Mouse (Mus musculus) midbrain, embryonic 11.5 days (tissue): ENCODE measurements at regions not wholly inside any gene's neighbourhood (a gene's known extent, or its start where the extent isn't known, plus 50 kb on each side); places are given as distances from the start of the nearest gene placed in this dataset.
A peak's percentile ranks its signal among the peaks of the same experiment; 100 is the strongest.

Experiments
- ATAC-seq: fragments of 200-750 bp; cut with Nextera tagmentation; 2 replicates; pipeline ENCODE4 v1.8.0; 2017; ENCODE audit warnings: moderate TSS enrichment, moderate library complexity; ENCODE audit not compliant: low FRiP score
- DNase-seq: peaks from one replicate; pipeline ENCODE4 v3.0.0; 2015; ENCODE audit warnings: low spot score; ENCODE audit errors: missing footprints
- H3K27ac ChIP-seq: fragments of 300-500 bp; sonication (generic); 2 replicates; pipeline ENCODE4 v1.5.1; 2014; ENCODE audit warnings: low read depth, low read length
- H3K27me3 ChIP-seq: fragments of 300-500 bp; sonication (generic); 2 replicates; pipeline ENCODE4 v1.6.1; 2014; ENCODE audit warnings: mild to moderate bottlenecking, low read length, moderate library complexity, mixed read lengths; ENCODE audit not compliant: control insufficient read depth, insufficient read depth
- H3K36me3 ChIP-seq: fragments of 300-500 bp; sonication (generic); 2 replicates; pipeline ENCODE4 v1.6.1; 2014; ENCODE audit warnings: mild to moderate bottlenecking, low read length, moderate library complexity, mixed read lengths; ENCODE audit not compliant: control insufficient read depth, insufficient read depth
- H3K4me1 ChIP-seq: fragments of 300-500 bp; sonication (generic); 2 replicates; pipeline ENCODE4 v1.6.1; 2014; ENCODE audit warnings: low read length; ENCODE audit not compliant: control insufficient read depth, insufficient read depth
- H3K4me2 ChIP-seq: fragments of 300-500 bp; sonication (generic); 2 replicates; pipeline ENCODE4 v1.6.1; 2014; ENCODE audit warnings: mild to moderate bottlenecking, moderate library complexity
- H3K4me3 ChIP-seq: fragments of 300-500 bp; sonication (generic); 2 replicates; pipeline ENCODE4 v1.5.1; 2014; ENCODE audit warnings: low read depth, low read length
- H3K9ac ChIP-seq: fragments of 300-500 bp; sonication (generic); 2 replicates; pipeline ENCODE4 v1.6.1; 2014; ENCODE audit warnings: low read length
- H3K9me3 ChIP-seq: fragments of 300-500 bp; sonication (generic); 2 replicates; pipeline ENCODE4 v1.6.1; 2016; ENCODE audit warnings: low read length; ENCODE audit not compliant: control insufficient read depth
- WGBS: fragments of 180-500 bp; shearing (Covaris S2); extraction: QIAGEN DNeasy Blood & Tissue Kit; methylation state at CpG from one replicate; pipeline ENCODE4 v1.1.7; 2014; 5-methylcytosine and 5-hydroxymethylcytosine counted together

- H3K9ac ChIP-seq = no peak overlapping the region
- no peak for ATAC-seq
Measured at GRCm38 (mm10) chr9:100387171-100387685, 99.4 kb downstream of the Il20rb start.

GRCm38 (mm10) chr9:100382492-100382891 is 104.1 kb downstream of the Il20rb start:
- WGBS = 59% methylated on average over 5 of the region's 5 CpGs
- peaks cover 1% of the 10 kb centered on the region; the same call in 1 of the 2 replicates for H3K27me3 ChIP-seq

More at GRCm38 (mm10) chr9:100387171-100387685, 99.4 kb downstream of the Il20rb start:
- H3K27ac ChIP-seq = no peak overlapping the region
- no peak for DNase-seq
- H3K4me2 ChIP-seq = no peak overlapping the region
- H3K27me3 ChIP-seq = no peaks in the 10 kb centered on the region
- 41% methylated on average over 13 of the region's 13 CpGs for WGBS
- no peaks in the 10 kb centered on the region for H3K36me3 ChIP-seq
- no peaks in the 10 kb centered on the region for H3K4me1 ChIP-seq
- H3K9me3 ChIP-seq = no peaks in the 10 kb centered on the region
- no peak overlapping the region for H3K4me3 ChIP-seq

GRCm38 (mm10) chr9:100369921-100370320 is 116.7 kb downstream of the Il20rb start:
- Histone ChIP-seq H3K9ac (no peak overlapping the region), H3K4me2 (no peak overlapping the region), H3K27me3 (no peaks in the 10 kb centered on the region), H3K27ac (no peak overlapping the region), H3K9me3 (no peaks in the 10 kb centered on the region), H3K36me3 (no peaks in the 10 kb centered on the region), H3K4me1 (no peaks in the 10 kb centered on the region), H3K4me3 (no peak overlapping the region)
- WGBS = 92% methylated on average over 5 of the region's 5 CpGs
- ATAC-seq (no peak), DNase-seq (no peak)

More at GRCm38 (mm10) chr9:100382492-100382891, 104.1 kb downstream of the Il20rb start:
- Histone ChIP-seq H3K4me2 (no peak overlapping the region), H3K36me3 (no peaks in the 10 kb centered on the region), H3K4me3 (no peak overlapping the region), H3K27ac (no peak overlapping the region), H3K9ac (no peak overlapping the region), H3K9me3 (no peaks in the 10 kb centered on the region), H3K4me1 (peaks cover 5% of the 10 kb centered on the region; the same call in 1 of the 2 replicates)
- ATAC-seq (no peak), DNase-seq (peak; percentile 93)

- 89% methylated on average over 6 of the region's 6 CpGs for WGBS
- Histone ChIP-seq H3K4me2 (no peak overlapping the region), H3K27ac (no peak overlapping the region), H3K27me3 (no peaks in the 10 kb centered on the region), H3K9ac (no peak overlapping the region), H3K4me3 (no peak overlapping the region), H3K36me3 (no peaks in the 10 kb centered on the region), H3K4me1 (no peaks in the 10 kb centered on the region), H3K9me3 (no peaks in the 10 kb centered on the region)
- ATAC-seq (no peak), DNase-seq (no peak)
Measured at GRCm38 (mm10) chr9:100366816-100367215, 119.8 kb downstream of the Il20rb start.

- H3K27ac ChIP-seq = no peak overlapping the region
- H3K9me3 ChIP-seq = no peaks in the 10 kb centered on the region
- no peak overlapping the region for H3K4me3 ChIP-seq
- WGBS = 66% methylated on average over 9 of the region's 9 CpGs
- no peak overlapping the region for H3K4me2 ChIP-seq
- H3K27me3 ChIP-seq = peaks cover 10% of the 10 kb centered on the region; the same call in 1 of the 2 replicates
- H3K4me1 ChIP-seq = peaks cover 5% of the 10 kb centered on the region
- peak; percentile 92 for DNase-seq
- H3K9ac ChIP-seq = no peak overlapping the region
- no peaks in the 10 kb centered on the region for H3K36me3 ChIP-seq
- ATAC-seq = peak; percentile 66
Measured at GRCm38 (mm10) chr9:100359934-100360716, 126.5 kb downstream of the Il20rb start.

GRCm38 (mm10) chr9:100357553-100357952 is 129.0 kb downstream of the Il20rb start:
- Histone ChIP-seq H3K4me3 (no peak overlapping the region), H3K36me3 (no peaks in the 10 kb centered on the region), H3K9ac (no peak overlapping the region), H3K9me3 (no peaks in the 10 kb centered on the region), H3K27me3 (peaks cover 10% of the 10 kb centered on the region; the same call in 1 of the 2 replicates), H3K4me1 (peaks cover 5% of the 10 kb centered on the region), H3K27ac (no peak overlapping the region), H3K4me2 (peak overlapping the region; percentile 10; the same call in 1 of the 2 replicates)
- 16% methylated on average over 12 of the region's 12 CpGs for WGBS
- DNase-seq = peak; percentile 88
- ATAC-seq = no peak

- Histone ChIP-seq H3K4me1 (no peaks in the 10 kb centered on the region), H3K36me3 (no peaks in the 10 kb centered on the region), H3K4me3 (no peak overlapping the region), H3K27ac (no peak overlapping the region), H3K9ac (no peak overlapping the region), H3K4me2 (no peak overlapping the region), H3K27me3 (0 out of 2 replicates have a peak, but pooled peaks cover 2% of the 10 kb centered on the region), H3K9me3 (no peaks in the 10 kb centered on the region)
- WGBS = 69% methylated on average over 8 of the region's 8 CpGs
- DNase-seq (no peak), ATAC-seq (no peak)
Measured at GRCm38 (mm10) chr9:100340796-100341195, 145.8 kb downstream of the Il20rb start.

- no peak for ATAC-seq
- H3K27me3 ChIP-seq = no peaks in the 10 kb centered on the region
- H3K9me3 ChIP-seq = no peaks in the 10 kb centered on the region
- H3K4me3 ChIP-seq = no peak overlapping the region
- WGBS = 74% methylated on average over 5 of the region's 5 CpGs
- peak; percentile 45 for DNase-seq
- no peaks in the 10 kb centered on the region for H3K4me1 ChIP-seq
- no peak overlapping the region for H3K27ac ChIP-seq
- H3K4me2 ChIP-seq = no peak overlapping the region
- no peak overlapping the region for H3K9ac ChIP-seq
- no peaks in the 10 kb centered on the region for H3K36me3 ChIP-seq
Measured at GRCm38 (mm10) chr9:100307765-100308164, 178.8 kb downstream of the Il20rb start.

- peak; percentile 49 for DNase-seq
- no peak for ATAC-seq
- H3K27ac ChIP-seq = no peak overlapping the region
- no peak overlapping the region for H3K4me2 ChIP-seq
- 70% methylated on average over 2 of the region's 2 CpGs for WGBS
- H3K27me3 ChIP-seq = no peaks in the 10 kb centered on the region
- no peaks in the 10 kb centered on the region for H3K9me3 ChIP-seq
- H3K36me3 ChIP-seq = no peaks in the 10 kb centered on the region
- no peak overlapping the region for H3K9ac ChIP-seq
- no peak overlapping the region for H3K4me3 ChIP-seq
- no peaks in the 10 kb centered on the region for H3K4me1 ChIP-seq
Measured at GRCm38 (mm10) chr9:100307364-100307763, 179.2 kb downstream of the Il20rb start.
